Mouse (Mus musculus) embryonic facial prominence, embryonic 12.5 days (tissue): ENCODE measurements around the gene Fmnl2. TPM values are rescaled to one million over a fixed set of nuclear protein-coding genes. Genes with fewer than 3 reads are reported as not detected.

Experiments
- ATAC-seq: fragments of 200-750 bp; cut with Nextera tagmentation; 2 replicates; pipeline ENCODE4 v1.8.0; 2017; ENCODE audit not compliant: insufficient number of reproducible peaks, insufficient read depth, low FRiP score, low TSS enrichment
- H3K27ac ChIP-seq: fragments of 300-500 bp; sonication (generic); 2 replicates; pipeline ENCODE4 v1.5.1; 2016; ENCODE audit warnings: mild to moderate bottlenecking
- H3K27me3 ChIP-seq: fragments of 300-500 bp; sonication (generic); 2 replicates; pipeline ENCODE4 v1.6.1; 2016; ENCODE audit warnings: mild to moderate bottlenecking, moderate library complexity
- H3K36me3 ChIP-seq: fragments of 300-500 bp; sonication (generic); 2 replicates; pipeline ENCODE4 v1.6.1; 2016; ENCODE audit warnings: mild to moderate bottlenecking
- H3K4me1 ChIP-seq: fragments of 300-500 bp; sonication (generic); 2 replicates; pipeline ENCODE4 v1.6.1; 2016
- H3K4me2 ChIP-seq: fragments of 300-500 bp; sonication (generic); replicated peaks from 2 replicates; pipeline ENCODE4 v1.6.1; 2016; ENCODE audit warnings: mild to moderate bottlenecking, moderate library complexity
- H3K4me3 ChIP-seq: fragments of 300-500 bp; sonication (generic); 2 replicates; pipeline ENCODE4 v1.5.1; 2016; ENCODE audit warnings: mild to moderate bottlenecking
- H3K9ac ChIP-seq: fragments of 300-500 bp; sonication (generic); 2 replicates; pipeline ENCODE4 v1.6.1; 2016; ENCODE audit warnings: mild to moderate bottlenecking, moderate library complexity
- H3K9me3 ChIP-seq: fragments of 300-500 bp; sonication (generic); 2 replicates; pipeline ENCODE4 v1.6.1; 2016; ENCODE audit warnings: mild to moderate bottlenecking, moderate library complexity
- WGBS: fragments of 180-500 bp; shearing (Covaris S2); methylation state at CpG from one replicate; pipeline ENCODE4 v1.1.7; 2016; 5-methylcytosine and 5-hydroxymethylcytosine counted together
- polyA plus RNA-seq: library from polyadenylated mRNA; unstranded; fragments of >200 nt; fragmentation: Nextera tagmentation; extraction: Ambion mirVana; gene quantifications from 2 replicates; pipeline ENCODE4 v1.2.1, GENCODE M21; 2016

Gene Fmnl2
- polyA plus RNA-seq, 1 experiment from 2014 or later = 14.6 TPM

- no peak overlapping the region for H3K9ac ChIP-seq
- no peak for ATAC-seq
Measured at GRCm38 (mm10) chr2:52979280-52979763, 121.7 kb downstream of the Fmnl2 start.

GRCm38 (mm10) chr2:52981126-52981525 is 123.5 kb downstream of the Fmnl2 start:
- H3K9ac ChIP-seq = no peak overlapping the region
- H3K27me3 ChIP-seq = no peaks in the 10 kb centered on the region
- H3K27ac ChIP-seq = no peak overlapping the region
- no peak overlapping the region for H3K4me3 ChIP-seq
- WGBS = 78% methylated on average over 7 of the region's 7 CpGs
- H3K4me1 ChIP-seq = peaks cover 38% of the 10 kb centered on the region
- H3K36me3 ChIP-seq = no peaks in the 10 kb centered on the region
- no peak overlapping the region for H3K4me2 ChIP-seq
- no peak for ATAC-seq
- no peaks in the 10 kb centered on the region for H3K9me3 ChIP-seq

More at GRCm38 (mm10) chr2:52979280-52979763, 121.7 kb downstream of the Fmnl2 start:
- H3K4me1 ChIP-seq = peaks cover 24% of the 10 kb centered on the region
- H3K9me3 ChIP-seq = no peaks in the 10 kb centered on the region
- no peak overlapping the region for H3K27ac ChIP-seq
- no peaks in the 10 kb centered on the region for H3K36me3 ChIP-seq
- no peak overlapping the region for H3K4me3 ChIP-seq
- H3K4me2 ChIP-seq = no peak overlapping the region
- 42% methylated on average over 4 of the region's 4 CpGs for WGBS
- no peaks in the 10 kb centered on the region for H3K27me3 ChIP-seq

- Histone ChIP-seq H3K36me3 (no peaks in the 10 kb centered on the region), H3K27ac (no peak overlapping the region), H3K4me3 (no peak overlapping the region), H3K4me2 (no peak overlapping the region), H3K27me3 (no peaks in the 10 kb centered on the region), H3K4me1 (peaks cover 38% of the 10 kb centered on the region), H3K9ac (no peak overlapping the region), H3K9me3 (no peaks in the 10 kb centered on the region)
- WGBS = 86% methylated on average over 8 of the region's 8 CpGs
- no peak for ATAC-seq
Measured at GRCm38 (mm10) chr2:52981595-52981994, 123.9 kb downstream of the Fmnl2 start.

- WGBS = 89% methylated on average over 3 of the region's 3 CpGs
- no peaks in the 10 kb centered on the region for H3K9me3 ChIP-seq
- H3K4me3 ChIP-seq = no peak overlapping the region
- H3K9ac ChIP-seq = no peak overlapping the region
- no peaks in the 10 kb centered on the region for H3K27me3 ChIP-seq
- H3K27ac ChIP-seq = no peak overlapping the region
- ATAC-seq = no peak
- no peak overlapping the region for H3K4me2 ChIP-seq
- H3K36me3 ChIP-seq = no peaks in the 10 kb centered on the region
- H3K4me1 ChIP-seq = peaks cover 34% of the 10 kb centered on the region
Measured at GRCm38 (mm10) chr2:52982502-52982901, 124.8 kb downstream of the Fmnl2 start.

- Histone ChIP-seq H3K4me1 (peaks cover 22% of the 10 kb centered on the region), H3K9ac (no peak overlapping the region), H3K36me3 (no peaks in the 10 kb centered on the region), H3K27ac (no peak overlapping the region), H3K4me3 (no peak overlapping the region), H3K27me3 (no peaks in the 10 kb centered on the region), H3K4me2 (no peak overlapping the region), H3K9me3 (no peaks in the 10 kb centered on the region)
- no peak for ATAC-seq
- WGBS = 100% methylated on average over 1 of the region's 1 CpGs
Measured at GRCm38 (mm10) chr2:52984556-52984955, 126.9 kb downstream of the Fmnl2 start.

- H3K4me3 ChIP-seq = no peak overlapping the region
- no peaks in the 10 kb centered on the region for H3K27me3 ChIP-seq
- no peak overlapping the region for H3K27ac ChIP-seq
- H3K4me1 ChIP-seq = peaks cover 16% of the 10 kb centered on the region
- H3K9ac ChIP-seq = no peak overlapping the region
- ATAC-seq = 0 out of 2 replicates have a peak, but pooled peaks have one; percentile 28
- no peaks in the 10 kb centered on the region for H3K9me3 ChIP-seq
- H3K4me2 ChIP-seq = no peak overlapping the region
- H3K36me3 ChIP-seq = no peaks in the 10 kb centered on the region
- WGBS = 49% methylated on average over 4 of the region's 4 CpGs
Measured at GRCm38 (mm10) chr2:52985167-52985566, 127.5 kb downstream of the Fmnl2 start.

- WGBS = 85% methylated on average over 3 of the region's 3 CpGs
- H3K4me2 ChIP-seq = no peak overlapping the region
- no peak overlapping the region for H3K9ac ChIP-seq
- ATAC-seq = no peak
- H3K36me3 ChIP-seq = no peaks in the 10 kb centered on the region
- no peak overlapping the region for H3K4me3 ChIP-seq
- no peak overlapping the region for H3K27ac ChIP-seq
- H3K4me1 ChIP-seq = peaks cover 20% of the 10 kb centered on the region
- H3K27me3 ChIP-seq = no peaks in the 10 kb centered on the region
- no peaks in the 10 kb centered on the region for H3K9me3 ChIP-seq
Measured at GRCm38 (mm10) chr2:52986354-52986753, 128.7 kb downstream of the Fmnl2 start.

- Histone ChIP-seq H3K4me2 (no peak overlapping the region), H3K9me3 (no peaks in the 10 kb centered on the region), H3K36me3 (no peaks in the 10 kb centered on the region), H3K27me3 (no peaks in the 10 kb centered on the region), H3K27ac (no peak overlapping the region), H3K9ac (no peak overlapping the region), H3K4me3 (no peak overlapping the region), H3K4me1 (peaks cover 22% of the 10 kb centered on the region)
- 95% methylated on average over 6 of the region's 6 CpGs for WGBS
- ATAC-seq = no peak
Measured at GRCm38 (mm10) chr2:52987035-52987434, 129.4 kb downstream of the Fmnl2 start.

GRCm38 (mm10) chr2:52987637-52988295 is 130.1 kb downstream of the Fmnl2 start:
- no peaks in the 10 kb centered on the region for H3K27me3 ChIP-seq
- H3K27ac ChIP-seq = peak overlapping the region; percentile 26
- 70% methylated on average over 11 of the region's 11 CpGs for WGBS

GRCm38 (mm10) chr2:52989316-52989715 is 131.7 kb downstream of the Fmnl2 start:
- Histone ChIP-seq H3K27ac (no peak overlapping the region), H3K4me3 (no peak overlapping the region), H3K27me3 (no peaks in the 10 kb centered on the region), H3K4me2 (no peak overlapping the region), H3K36me3 (no peaks in the 10 kb centered on the region), H3K4me1 (peaks cover 22% of the 10 kb centered on the region), H3K9ac (no peak overlapping the region), H3K9me3 (no peaks in the 10 kb centered on the region)
- no peak for ATAC-seq
- 73% methylated on average over 4 of the region's 4 CpGs for WGBS

More at GRCm38 (mm10) chr2:52987637-52988295, 130.1 kb downstream of the Fmnl2 start:
- Histone ChIP-seq H3K4me3 (no peak overlapping the region), H3K36me3 (no peaks in the 10 kb centered on the region), H3K9ac (no peak overlapping the region), H3K9me3 (no peaks in the 10 kb centered on the region), H3K4me1 (peaks cover 22% of the 10 kb centered on the region), H3K4me2 (no peak overlapping the region)
- ATAC-seq = no peak

GRCm38 (mm10) chr2:52990874-52991687 is 133.4 kb downstream of the Fmnl2 start:
- peak overlapping the region; percentile 63; the same call in 1 of the 2 replicates for H3K27ac ChIP-seq
- H3K27me3 ChIP-seq = no peaks in the 10 kb centered on the region
- H3K9me3 ChIP-seq = no peaks in the 10 kb centered on the region
- no peaks in the 10 kb centered on the region for H3K36me3 ChIP-seq
- 37% methylated on average over 9 of the region's 9 CpGs for WGBS
- H3K9ac ChIP-seq = no peak overlapping the region
- H3K4me3 ChIP-seq = no peak overlapping the region
- peaks cover 8% of the 10 kb centered on the region for H3K4me1 ChIP-seq
- ATAC-seq = no peak
- H3K4me2 ChIP-seq = no peak overlapping the region
